Mouse (Mus musculus): Measurements from ENCODE around the gene Nod1. TPM values are rescaled to one million over a fixed set of nuclear protein-coding genes. Genes with fewer than 3 reads are reported as not detected.

Nod1 gene
- polyA plus RNA-seq, 1 experiment from 2014 or later: 4.5 TPM

GRCm38 (mm10) chr6:54939631-54940030, 32.8 kb downstream of the Nod1 start:
- DNase-seq (ENCODE audit: low spot score) (no peak), ATAC-seq (replicated peaks; ENCODE audit: low FRiP score, low read depth) (no peak)
- Histone ChIP-seq H3K4me1 (replicated peaks; ENCODE audit: insufficient read depth, low read length) (0 out of 2 replicates have a peak, but pooled peaks cover 6% of the 10 kb centered on the region), H3K27ac (no peak overlapping the region), H3K36me3 (ENCODE audit: insufficient read depth, low read length) (no peaks in the 10 kb centered on the region), H3K4me3 (replicated peaks; ENCODE audit: low read depth, low read length) (no peak overlapping the region), H3K9ac (ENCODE audit: low read depth, low read length) (no peak overlapping the region), H3K27me3 (ENCODE audit: insufficient read depth, low read length) (no peaks in the 10 kb centered on the region), H3K4me2 (ENCODE audit: low read length) (no peak overlapping the region), H3K9me3 (replicated peaks; ENCODE audit: low read length) (no peaks in the 10 kb centered on the region)
- 69% methylated on average over 4 of the region's 4 CpGs for WGBS
- TF ChIP-seq CTCF (IDR thresholded peaks at IDR 0.05; ENCODE audit: low read depth): no peak

- no peak for ATAC-seq (replicated peaks; ENCODE audit: low FRiP score, low read depth)
- H3K9me3 ChIP-seq (replicated peaks; ENCODE audit: low read length): no peaks in the 10 kb centered on the region
- 62% methylated on average over 2 of the region's 2 CpGs for WGBS
- H3K4me1 ChIP-seq (replicated peaks; ENCODE audit: insufficient read depth, low read length): no peaks in the 10 kb centered on the region
- TF ChIP-seq CTCF (IDR thresholded peaks at IDR 0.05; ENCODE audit: low read depth): no peak
- no peak for DNase-seq (ENCODE audit: low spot score)
- H3K36me3 ChIP-seq (ENCODE audit: insufficient read depth, low read length): no peaks in the 10 kb centered on the region
- no peak overlapping the region for H3K9ac ChIP-seq (ENCODE audit: low read depth, low read length)
- no peak overlapping the region for H3K4me2 ChIP-seq (ENCODE audit: low read length)
- no peak overlapping the region for H3K27ac ChIP-seq
- no peaks in the 10 kb centered on the region for H3K27me3 ChIP-seq (ENCODE audit: insufficient read depth, low read length)
- no peak overlapping the region for H3K4me3 ChIP-seq (replicated peaks; ENCODE audit: low read depth, low read length)
These were observed 35.9 kb downstream of the Nod1 start for GRCm38 (mm10) chr6:54936496-54936895.

GRCm38 (mm10) chr6:54934930-54935329, 37.5 kb downstream of the Nod1 start:
- Histone ChIP-seq H3K4me3 (replicated peaks; ENCODE audit: low read depth, low read length) (no peak overlapping the region), H3K4me1 (replicated peaks; ENCODE audit: insufficient read depth, low read length) (no peaks in the 10 kb centered on the region), H3K27ac (no peak overlapping the region), H3K9ac (ENCODE audit: low read depth, low read length) (no peak overlapping the region), H3K4me2 (ENCODE audit: low read length) (no peak overlapping the region), H3K27me3 (ENCODE audit: insufficient read depth, low read length) (no peaks in the 10 kb centered on the region), H3K36me3 (ENCODE audit: insufficient read depth, low read length) (no peaks in the 10 kb centered on the region), H3K9me3 (replicated peaks; ENCODE audit: low read length) (no peaks in the 10 kb centered on the region)
- ATAC-seq (replicated peaks; ENCODE audit: low FRiP score, low read depth) (no peak), DNase-seq (ENCODE audit: low spot score) (no peak)
- no peak for TF ChIP-seq CTCF (IDR thresholded peaks at IDR 0.05; ENCODE audit: low read depth)
- 74% methylated on average over 5 of the region's 5 CpGs for WGBS

GRCm38 (mm10) chr6:54934313-54934712, 38.1 kb downstream of the Nod1 start:
- H3K4me1 ChIP-seq (replicated peaks; ENCODE audit: insufficient read depth, low read length): no peaks in the 10 kb centered on the region
- H3K9me3 ChIP-seq (replicated peaks; ENCODE audit: low read length): no peaks in the 10 kb centered on the region
- H3K36me3 ChIP-seq (ENCODE audit: insufficient read depth, low read length): no peaks in the 10 kb centered on the region
- no peak for TF ChIP-seq CTCF (IDR thresholded peaks at IDR 0.05; ENCODE audit: low read depth)
- no peak overlapping the region for H3K9ac ChIP-seq (ENCODE audit: low read depth, low read length)
- ATAC-seq (replicated peaks; ENCODE audit: low FRiP score, low read depth) (no peak), DNase-seq (ENCODE audit: low spot score) (no peak)
- no peaks in the 10 kb centered on the region for H3K27me3 ChIP-seq (ENCODE audit: insufficient read depth, low read length)
- no peak overlapping the region for H3K4me3 ChIP-seq (replicated peaks; ENCODE audit: low read depth, low read length)
- no peak overlapping the region for H3K27ac ChIP-seq
- WGBS: 92% methylated on average over 8 of the region's 8 CpGs
- H3K4me2 ChIP-seq (ENCODE audit: low read length): no peak overlapping the region

DNA sequence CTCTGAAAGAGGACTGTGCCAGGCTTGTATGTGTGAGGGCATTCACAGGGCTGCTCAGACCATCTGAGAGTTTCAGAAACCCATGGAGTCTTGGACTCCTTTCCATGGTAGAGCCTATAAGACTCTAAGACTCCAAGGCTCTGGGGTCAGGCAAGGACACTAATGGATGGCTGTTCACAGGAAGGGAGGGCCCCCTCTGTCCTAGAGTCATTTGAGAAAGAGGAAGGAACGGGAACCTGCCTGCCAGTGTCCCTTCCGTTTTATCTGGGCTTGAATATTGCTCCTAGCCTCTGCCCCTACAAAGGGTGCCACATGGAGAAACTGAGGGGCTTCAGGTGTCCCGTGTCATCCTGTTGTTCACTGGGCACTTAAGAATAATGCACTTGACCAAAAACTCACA, 38.5 kb downstream of the Nod1 start:
- ATAC-seq (replicated peaks; ENCODE audit: low FRiP score, low read depth): no peak
- DNase-seq (ENCODE audit: low spot score): no peak
- no peaks in the 10 kb centered on the region for H3K9me3 ChIP-seq (replicated peaks; ENCODE audit: low read length)
- no peak overlapping the region for H3K4me2 ChIP-seq (ENCODE audit: low read length)
- no peak overlapping the region for H3K27ac ChIP-seq
- no peaks in the 10 kb centered on the region for H3K27me3 ChIP-seq (ENCODE audit: insufficient read depth, low read length)
- no peaks in the 10 kb centered on the region for H3K36me3 ChIP-seq (ENCODE audit: insufficient read depth, low read length)
- no peak overlapping the region for H3K4me3 ChIP-seq (replicated peaks; ENCODE audit: low read depth, low read length)
- 67% methylated on average over 3 of the region's 3 CpGs for WGBS
- H3K9ac ChIP-seq (ENCODE audit: low read depth, low read length): no peak overlapping the region
- H3K4me1 ChIP-seq (replicated peaks; ENCODE audit: insufficient read depth, low read length): no peaks in the 10 kb centered on the region
- no peak for TF ChIP-seq CTCF (IDR thresholded peaks at IDR 0.05; ENCODE audit: low read depth)

- Histone ChIP-seq H3K4me3 (replicated peaks; ENCODE audit: low read depth, low read length) (no peak overlapping the region), H3K9me3 (replicated peaks; ENCODE audit: low read length) (no peaks in the 10 kb centered on the region), H3K4me1 (replicated peaks; ENCODE audit: insufficient read depth, low read length) (no peaks in the 10 kb centered on the region), H3K36me3 (ENCODE audit: insufficient read depth, low read length) (no peaks in the 10 kb centered on the region), H3K9ac (ENCODE audit: low read depth, low read length) (no peak overlapping the region), H3K4me2 (ENCODE audit: low read length) (no peak overlapping the region), H3K27me3 (ENCODE audit: insufficient read depth, low read length) (no peaks in the 10 kb centered on the region), H3K27ac (no peak overlapping the region)
- ATAC-seq (replicated peaks; ENCODE audit: low FRiP score, low read depth) (no peak), DNase-seq (ENCODE audit: low spot score) (no peak)
- TF ChIP-seq CTCF (IDR thresholded peaks at IDR 0.05; ENCODE audit: low read depth): no peak
- 76% methylated on average over 5 of the region's 5 CpGs for WGBS
These were observed 39.2 kb downstream of the Nod1 start for GRCm38 (mm10) chr6:54933216-54933615.

GRCm38 (mm10) chr6:54932526-54932925, 39.9 kb downstream of the Nod1 start:
- no peak for TF ChIP-seq CTCF (IDR thresholded peaks at IDR 0.05; ENCODE audit: low read depth)
- no peak overlapping the region for H3K27ac ChIP-seq
- no peaks in the 10 kb centered on the region for H3K9me3 ChIP-seq (replicated peaks; ENCODE audit: low read length)
- 92% methylated on average over 12 of the region's 12 CpGs for WGBS
- no peak overlapping the region for H3K4me3 ChIP-seq (replicated peaks; ENCODE audit: low read depth, low read length)
- no peak overlapping the region for H3K4me2 ChIP-seq (ENCODE audit: low read length)
- H3K4me1 ChIP-seq (replicated peaks; ENCODE audit: insufficient read depth, low read length): no peaks in the 10 kb centered on the region
- DNase-seq (ENCODE audit: low spot score) (no peak), ATAC-seq (replicated peaks; ENCODE audit: low FRiP score, low read depth) (no peak)
- no peaks in the 10 kb centered on the region for H3K27me3 ChIP-seq (ENCODE audit: insufficient read depth, low read length)
- no peak overlapping the region for H3K9ac ChIP-seq (ENCODE audit: low read depth, low read length)
- H3K36me3 ChIP-seq (ENCODE audit: insufficient read depth, low read length): 0 out of 2 replicates have a peak, but pooled peaks cover 5% of the 10 kb centered on the region

All from kidney, postnatal 0 days (tissue).